18 mouse cellular contexts compared by ENCODE assay signal in the genomic region with DNA sequence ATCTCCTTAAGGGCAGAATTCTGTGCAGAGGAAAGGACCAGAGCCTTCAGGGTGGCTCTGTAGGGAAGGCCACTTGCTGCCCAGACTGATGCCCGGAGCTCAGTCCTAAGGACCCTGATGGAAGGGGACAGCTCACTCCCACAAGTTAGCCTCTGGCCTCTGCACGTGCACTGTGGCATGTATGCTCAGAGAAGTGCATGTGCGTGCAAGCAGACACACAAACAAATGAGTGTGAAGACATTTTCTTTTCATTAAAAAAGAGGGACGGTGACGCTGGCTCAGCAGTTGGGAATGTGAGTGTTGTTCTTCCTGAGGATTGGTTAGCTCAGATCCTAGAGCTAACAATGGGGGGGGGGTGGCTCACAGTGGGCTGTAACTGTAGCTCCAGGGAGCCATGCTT. TPM values are rescaled to one million over a fixed set of nuclear protein-coding genes. Genes with fewer than 3 reads are reported as not detected.
DNase-seq lines count a peak whose midpoint lies in the region; ATAC-seq lines count a peak whose summit lies in the region.
"Had no signal": no experiment of that assay in that cellular context is flagged by ENCODE, and none has a peak within 500 bp of the region (broad histone marks: within the 10 kb centered on the region; RNA-seq: fewer than 3 reads in every experiment).

No protein-coding gene starts in this region.

- no peak overlapping the region for H3K9ac ChIP-seq in liver, embryonic 13.5 days
- H3K9ac ChIP-seq in liver, embryonic 11.5 days (ENCODE audit: low read depth, low read length), result no peak overlapping the region
- H3K9ac ChIP-seq: liver, embryonic 14.5 days had no signal

- H3K4me1 ChIP-seq in liver, embryonic 13.5 days (replicated peaks), result peaks cover 47% of the 10 kb centered on the region
- peaks cover 19% of the 10 kb centered on the region for H3K4me1 ChIP-seq in liver, embryonic 11.5 days (replicated peaks; ENCODE audit: control insufficient read depth, insufficient read depth, low read length)
- peaks cover 33% of the 10 kb centered on the region for H3K4me1 ChIP-seq in embryonic facial prominence, embryonic 10.5 days

- H3K27ac ChIP-seq in liver, embryonic 13.5 days, result 0 out of 2 replicates have a peak overlapping the region, but pooled peaks have one; percentile 13
- H3K27ac ChIP-seq in liver, embryonic 11.5 days (ENCODE audit: low read depth, low read length), result no peak overlapping the region
- H3K27ac ChIP-seq in embryonic facial prominence, embryonic 10.5 days (replicated peaks), result peak overlapping the region; percentile 35; the same call in 1 of the 2 replicates
- peak overlapping the region; percentile 47 for H3K27ac ChIP-seq in macrophage
- H3K27ac ChIP-seq: left cerebral cortex, adult 2 months; limb, embryonic 10.5 days; liver, embryonic 14.5 days had no signal

- WGBS in liver, embryonic 13.5 days (ENCODE audit: insufficient replicate concordance), result 56% methylated on average over 5 of the region's 5 CpGs
- WGBS in liver, embryonic 11.5 days, result 64% methylated on average over 5 of the region's 5 CpGs
- 60% methylated on average over 5 of the region's 5 CpGs for WGBS in embryonic facial prominence, embryonic 10.5 days
- 97% methylated on average over 5 of the region's 5 CpGs for WGBS in macrophage (ENCODE audit: missing documents)

- no peak overlapping the region for H3K4me3 ChIP-seq in liver, embryonic 13.5 days (replicated peaks)
- no peak overlapping the region for H3K4me3 ChIP-seq in liver, embryonic 11.5 days (ENCODE audit: low read depth, low read length)
- H3K4me3 ChIP-seq in embryonic facial prominence, embryonic 10.5 days, result no peak overlapping the region
- no peak overlapping the region for H3K4me3 ChIP-seq in macrophage (ENCODE audit: inconsistent target)
- H3K4me3 ChIP-seq: left cerebral cortex, adult 2 months; limb, embryonic 10.5 days had no signal

- no peaks in the 10 kb centered on the region for H3K36me3 ChIP-seq in liver, embryonic 13.5 days
- no peaks in the 10 kb centered on the region for H3K36me3 ChIP-seq in liver, embryonic 11.5 days (ENCODE audit: control insufficient read depth, insufficient read depth, low read length)
- no peaks in the 10 kb centered on the region for H3K36me3 ChIP-seq in embryonic facial prominence, embryonic 10.5 days (replicated peaks)
- no peaks in the 10 kb centered on the region for H3K36me3 ChIP-seq in macrophage (ENCODE audit: inconsistent target)
- H3K36me3 ChIP-seq: limb, embryonic 10.5 days had no signal

- H3K9me3 ChIP-seq in liver, embryonic 13.5 days (replicated peaks), result no peaks in the 10 kb centered on the region
- H3K9me3 ChIP-seq in liver, embryonic 11.5 days (ENCODE audit: control insufficient read depth, low read length), result no peaks in the 10 kb centered on the region
- no peaks in the 10 kb centered on the region for H3K9me3 ChIP-seq in embryonic facial prominence, embryonic 10.5 days
- H3K9me3 ChIP-seq: limb, embryonic 10.5 days; megakaryocyte, embryonic 14.5 days had no signal

- H3K79me2 ChIP-seq in macrophage (ENCODE audit: inconsistent target), result no peaks in the 10 kb centered on the region

- DNase-seq in liver, embryonic 13.5 days, result no peak
- no peak for DNase-seq in liver, embryonic 11.5 days (ENCODE audit: low spot score)
- no peak for DNase-seq in embryonic facial prominence, embryonic 10.5 days (ENCODE audit: low spot score)
- DNase-seq in frontal cortex, adult 2 months (ENCODE audit: extremely low spot score in 1 of 2, low spot score in 1 of 2), result no peak
- DNase-seq in adrenal gland, adult 8-10 months, result no peak
- no peak for DNase-seq in spleen, adult 12 weeks (ENCODE audit: low spot score)
- DNase-seq: adrenal gland, postnatal 25 days; cerebellum, adult 8-10 months; heart, postnatal 4 days; thymus, adult 2 months had no signal

- H3K27me3 ChIP-seq in liver, embryonic 13.5 days, result no peaks in the 10 kb centered on the region
- H3K27me3 ChIP-seq in liver, embryonic 11.5 days (replicated peaks; ENCODE audit: control insufficient read depth, insufficient read depth, low read length), result no peaks in the 10 kb centered on the region
- H3K27me3 ChIP-seq in embryonic facial prominence, embryonic 10.5 days (replicated peaks; ENCODE audit: low read depth, poor library complexity, severe bottlenecking), result peaks cover 3% of the 10 kb centered on the region; the same call in 1 of the 2 replicates
- H3K27me3 ChIP-seq: CH12.LX had no signal

- no peak overlapping the region for H3K4me2 ChIP-seq in liver, embryonic 13.5 days
- H3K4me2 ChIP-seq in liver, embryonic 11.5 days, result no peak overlapping the region

- no peak for ATAC-seq in liver, embryonic 13.5 days (ENCODE audit: low read depth)
- ATAC-seq in liver, embryonic 11.5 days (replicated peaks; ENCODE audit: low FRiP score), result no peak; the same call in 1 of the 2 replicates
- ATAC-seq: forebrain, embryonic 14.5 days; midbrain, embryonic 16.5 days had no signal

RNA-seq across cellular contexts. Expression of gene Inf2, which starts 9.2 kb away (rescaled TPM):
- 1.4 and 2.1 TPM in 2 replicates for polyA plus RNA-seq in liver, embryonic 13.5 days (2015; fragmentation: Nextera tagmentation; extraction: Ambion mirVana)
- polyA plus RNA-seq in liver, embryonic 11.5 days (2014; fragmentation: Nextera tagmentation; extraction: Ambion mirVana), result 4.6 and 6.5 TPM in 2 replicates
- 1.5 and 1.7 TPM in 2 replicates for polyA plus RNA-seq in embryonic facial prominence, embryonic 10.5 days (2016; fragmentation: Nextera tagmentation; extraction: Ambion mirVana)
- total RNA-seq in macrophage (2018; cell fraction: chromatin; rRNA removed), result 100 to 1,000 TPM in 3 of 26 experiments, 10 to 100 TPM in 23; 10.2 to 397 (median 25.5) TPM
- total RNA-seq in macrophage (2018; cell fraction: cytosol; rRNA removed), result 10 to 100 TPM in 12 of 26 experiments, 1 to 10 TPM in 14; 2.1 to 23.7 (median 7.4) TPM
- total RNA-seq in macrophage (2018; cell fraction: nucleus; rRNA removed), result 10 to 100 TPM in 16 of 26 experiments, 1 to 10 TPM in 10; 4.2 to 93.0 (median 16.7) TPM
- 6.8 to 20.9 TPM (median 9.4 TPM) in 3 replicates for polyA plus RNA-seq in macrophage (2018)
- 87.3 and 106 TPM in 2 replicates for polyA plus RNA-seq in frontal cortex, adult 2 months (2012; rRNA removed)
- 10 to 100 TPM; 34.6 to 65.5 (median 48.9) TPM for total RNA-seq in adrenal gland, adult 8-10 months (2022)

RNA-seq across cellular contexts. Expression of gene Adssl1, which starts 40.4 kb away (rescaled TPM):
- 6.7 and 7.5 TPM in 2 replicates for polyA plus RNA-seq in liver, embryonic 13.5 days (2015; fragmentation: Nextera tagmentation; extraction: Ambion mirVana)
- polyA plus RNA-seq in liver, embryonic 11.5 days (2014; fragmentation: Nextera tagmentation; extraction: Ambion mirVana), result 5.6 and 7.4 TPM in 2 replicates
- 4.0 and 4.3 TPM in 2 replicates for polyA plus RNA-seq in embryonic facial prominence, embryonic 10.5 days (2016; fragmentation: Nextera tagmentation; extraction: Ambion mirVana)
- 10 to 100 TPM in 13 of 26 experiments, 1 to 10 TPM in 13; 2.6 to 59.5 (median 10.7) TPM for total RNA-seq in macrophage (2018; cell fraction: chromatin; rRNA removed)
- 10 to 100 TPM in 25 of 26 experiments, 1 to 10 TPM in 1; 9.8 to 60.0 (median 28.1) TPM for total RNA-seq in macrophage (2018; cell fraction: cytosol; rRNA removed)
- 10 to 100 TPM in 14 of 26 experiments, 1 to 10 TPM in 12; 5.0 to 69.9 (median 11.8) TPM for total RNA-seq in macrophage (2018; cell fraction: nucleus; rRNA removed)
- polyA plus RNA-seq in macrophage (2018), result 33.0 to 157 TPM (median 71.6 TPM) in 3 replicates
- polyA plus RNA-seq in frontal cortex, adult 2 months (2012; rRNA removed), result 32.6 and 33.0 TPM in 2 replicates
- 10 to 100 TPM; 15.2 to 53.1 (median 30.7) TPM for total RNA-seq in adrenal gland, adult 8-10 months (2022)
